Mouse (Mus musculus): ENCODE results near the gene Ssc5d. TPM values are rescaled to one million over a fixed set of nuclear protein-coding genes. Genes with fewer than 3 reads are reported as not detected.

The Ssc5d gene
- polyA plus RNA-seq, 1 experiment from 2014 or later: 1.6 TPM

- 79% methylated on average over 4 of the region's 4 CpGs for WGBS
- Histone ChIP-seq H3K9ac (ENCODE audit: low read length) (no peak overlapping the region), H3K4me3 (ENCODE audit: low read depth, low read length) (no peak overlapping the region), H3K36me3 (ENCODE audit: control insufficient read depth, insufficient read depth, low read length) (no peaks in the 10 kb centered on the region), H3K9me3 (ENCODE audit: control insufficient read depth, low read length) (no peaks in the 10 kb centered on the region; the same call in 1 of the 2 replicates), H3K4me1 (ENCODE audit: control insufficient read depth, insufficient read depth, low read length) (no peaks in the 10 kb centered on the region), H3K27ac (ENCODE audit: low read depth, low read length) (no peak overlapping the region), H3K27me3 (ENCODE audit: control insufficient read depth, insufficient read depth, low read length) (no peaks in the 10 kb centered on the region), H3K4me2 (no peak overlapping the region)
- DNase-seq (ENCODE audit: low spot score, missing footprints): no peak
- ATAC-seq (ENCODE audit: low FRiP score): no peak
Measured at GRCm38 (mm10) chr7:4934160-4934914, 8.8 kb downstream of the Ssc5d start.

DNA sequence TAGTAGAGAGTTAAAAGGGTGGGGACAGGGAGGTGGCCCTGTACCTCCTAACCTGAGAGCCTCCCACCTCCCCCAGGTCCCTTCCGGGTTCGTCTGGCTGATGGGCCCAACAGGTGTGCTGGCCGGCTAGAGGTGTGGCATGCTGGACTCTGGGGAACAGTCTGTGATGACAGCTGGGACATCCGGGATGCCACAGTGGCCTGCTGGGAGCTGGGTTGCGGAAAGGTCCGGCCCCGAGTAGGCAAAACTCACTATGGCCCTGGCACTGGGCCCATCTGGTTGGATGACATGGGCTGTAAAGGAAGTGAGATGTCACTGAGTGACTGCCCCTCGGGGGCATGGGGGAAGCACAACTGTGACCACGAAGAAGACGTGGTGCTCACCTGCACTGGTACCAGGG is 11.2 kb downstream of the Ssc5d start:
- DNase-seq (ENCODE audit: low spot score, missing footprints) (no peak), ATAC-seq (ENCODE audit: low FRiP score) (no peak)
- 84% methylated on average over 10 of the region's 10 CpGs for WGBS
- no peak overlapping the region for H3K4me3 ChIP-seq (ENCODE audit: low read depth, low read length)
- H3K9ac ChIP-seq (ENCODE audit: low read length): no peak overlapping the region
- no peak overlapping the region for H3K27ac ChIP-seq (ENCODE audit: low read depth, low read length)
- H3K4me1 ChIP-seq (ENCODE audit: control insufficient read depth, insufficient read depth, low read length): no peaks in the 10 kb centered on the region
- H3K4me2 ChIP-seq: no peak overlapping the region
- H3K27me3 ChIP-seq (ENCODE audit: control insufficient read depth, insufficient read depth, low read length): no peaks in the 10 kb centered on the region
- no peaks in the 10 kb centered on the region; the same call in 1 of the 2 replicates for H3K9me3 ChIP-seq (ENCODE audit: control insufficient read depth, low read length)
- no peaks in the 10 kb centered on the region for H3K36me3 ChIP-seq (ENCODE audit: control insufficient read depth, insufficient read depth, low read length)

GRCm38 (mm10) chr7:4937392-4937791 is 11.8 kb downstream of the Ssc5d start:
- 74% methylated on average over 11 of the region's 11 CpGs for WGBS

GRCm38 (mm10) chr7:4938456-4938855 is 12.9 kb downstream of the Ssc5d start:
- Histone ChIP-seq H3K9ac (ENCODE audit: low read length) (no peak overlapping the region), H3K27ac (ENCODE audit: low read depth, low read length) (no peak overlapping the region), H3K27me3 (ENCODE audit: control insufficient read depth, insufficient read depth, low read length) (no peaks in the 10 kb centered on the region), H3K4me3 (ENCODE audit: low read depth, low read length) (no peak overlapping the region), H3K9me3 (ENCODE audit: control insufficient read depth, low read length) (no peaks in the 10 kb centered on the region; the same call in 1 of the 2 replicates), H3K36me3 (ENCODE audit: control insufficient read depth, insufficient read depth, low read length) (no peaks in the 10 kb centered on the region), H3K4me2 (no peak overlapping the region), H3K4me1 (ENCODE audit: control insufficient read depth, insufficient read depth, low read length) (no peaks in the 10 kb centered on the region)
- no peak for ATAC-seq (ENCODE audit: low FRiP score)
- WGBS: 44% methylated on average over 2 of the region's 2 CpGs
- DNase-seq (ENCODE audit: low spot score, missing footprints): peak; percentile 95

More at GRCm38 (mm10) chr7:4937392-4937791, 11.8 kb downstream of the Ssc5d start:
- no peak overlapping the region for H3K27ac ChIP-seq (ENCODE audit: low read depth, low read length)
- H3K4me2 ChIP-seq: no peak overlapping the region
- H3K9me3 ChIP-seq (ENCODE audit: control insufficient read depth, low read length): no peaks in the 10 kb centered on the region; the same call in 1 of the 2 replicates
- no peak overlapping the region for H3K4me3 ChIP-seq (ENCODE audit: low read depth, low read length)
- no peak for DNase-seq (ENCODE audit: low spot score, missing footprints)
- no peaks in the 10 kb centered on the region for H3K4me1 ChIP-seq (ENCODE audit: control insufficient read depth, insufficient read depth, low read length)
- no peak overlapping the region for H3K9ac ChIP-seq (ENCODE audit: low read length)
- H3K27me3 ChIP-seq (ENCODE audit: control insufficient read depth, insufficient read depth, low read length): no peaks in the 10 kb centered on the region
- H3K36me3 ChIP-seq (ENCODE audit: control insufficient read depth, insufficient read depth, low read length): no peaks in the 10 kb centered on the region
- no peak for ATAC-seq (ENCODE audit: low FRiP score)

DNA sequence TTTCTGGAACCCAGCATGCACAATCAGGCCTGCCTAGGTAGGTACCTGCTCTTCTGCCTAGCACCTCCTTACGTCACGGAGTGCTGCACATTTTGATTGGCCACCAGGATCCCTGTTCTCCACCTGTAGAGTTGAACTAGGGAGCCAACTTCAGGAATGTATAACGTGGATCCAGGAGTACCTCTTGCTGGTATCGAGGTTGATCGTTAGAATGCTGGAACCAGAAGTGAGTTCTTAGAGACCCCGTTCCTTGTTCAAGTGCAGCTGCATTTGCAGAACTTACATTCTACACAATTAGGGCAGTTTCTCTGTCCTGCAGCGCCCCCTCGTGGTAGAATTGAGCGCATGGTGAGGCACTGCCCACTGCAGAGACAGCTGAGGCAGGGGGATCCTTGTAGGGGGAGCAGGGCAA is 14.5 kb downstream of the Ssc5d start:
- no peak overlapping the region for H3K9ac ChIP-seq (ENCODE audit: low read length)
- 19% methylated on average over 9 of the region's 9 CpGs for WGBS
- no peak overlapping the region for H3K4me3 ChIP-seq (ENCODE audit: low read depth, low read length)
- H3K9me3 ChIP-seq (ENCODE audit: control insufficient read depth, low read length): no peaks in the 10 kb centered on the region
- DNase-seq (ENCODE audit: low spot score, missing footprints) (peak; percentile 98), ATAC-seq (ENCODE audit: low FRiP score) (peak; percentile 49; the same call in 1 of the 2 replicates)
- no peaks in the 10 kb centered on the region for H3K36me3 ChIP-seq (ENCODE audit: control insufficient read depth, insufficient read depth, low read length)
- H3K4me1 ChIP-seq (ENCODE audit: control insufficient read depth, insufficient read depth, low read length): 0 out of 2 replicates have a peak, but pooled peaks cover 2% of the 10 kb centered on the region
- no peak overlapping the region for H3K4me2 ChIP-seq
- H3K27me3 ChIP-seq (ENCODE audit: control insufficient read depth, insufficient read depth, low read length): no peaks in the 10 kb centered on the region
- no peak overlapping the region for H3K27ac ChIP-seq (ENCODE audit: low read depth, low read length)

GRCm38 (mm10) chr7:4942673-4943072 is 17.1 kb downstream of the Ssc5d start:
- no peak overlapping the region for H3K4me2 ChIP-seq
- 57% methylated on average over 5 of the region's 5 CpGs for WGBS

GRCm38 (mm10) chr7:4943223-4943815 is 17.7 kb downstream of the Ssc5d start:
- Histone ChIP-seq H3K27me3 (ENCODE audit: control insufficient read depth, insufficient read depth, low read length) (no peaks in the 10 kb centered on the region), H3K4me3 (ENCODE audit: low read depth, low read length) (peak overlapping the region; percentile 10; the same call in 1 of the 2 replicates), H3K4me2 (peak overlapping the region; percentile 38), H3K36me3 (ENCODE audit: control insufficient read depth, insufficient read depth, low read length) (no peaks in the 10 kb centered on the region), H3K9ac (ENCODE audit: low read length) (no peak overlapping the region), H3K9me3 (ENCODE audit: control insufficient read depth, low read length) (no peaks in the 10 kb centered on the region), H3K4me1 (ENCODE audit: control insufficient read depth, insufficient read depth, low read length) (0 out of 2 replicates have a peak, but pooled peaks cover 2% of the 10 kb centered on the region), H3K27ac (ENCODE audit: low read depth, low read length) (no peak overlapping the region)
- 18% methylated on average over 15 of the region's 15 CpGs for WGBS
- ATAC-seq (ENCODE audit: low FRiP score) (peak; percentile 81), DNase-seq (ENCODE audit: low spot score, missing footprints) (peak; percentile 98)

More at GRCm38 (mm10) chr7:4942673-4943072, 17.1 kb downstream of the Ssc5d start:
- DNase-seq (ENCODE audit: low spot score, missing footprints) (no peak), ATAC-seq (ENCODE audit: low FRiP score) (no peak)
- H3K27ac ChIP-seq (ENCODE audit: low read depth, low read length): no peak overlapping the region
- no peaks in the 10 kb centered on the region for H3K27me3 ChIP-seq (ENCODE audit: control insufficient read depth, insufficient read depth, low read length)
- no peak overlapping the region for H3K9ac ChIP-seq (ENCODE audit: low read length)
- H3K4me1 ChIP-seq (ENCODE audit: control insufficient read depth, insufficient read depth, low read length): 0 out of 2 replicates have a peak, but pooled peaks cover 2% of the 10 kb centered on the region
- no peak overlapping the region for H3K4me3 ChIP-seq (ENCODE audit: low read depth, low read length)
- no peaks in the 10 kb centered on the region for H3K36me3 ChIP-seq (ENCODE audit: control insufficient read depth, insufficient read depth, low read length)
- no peaks in the 10 kb centered on the region for H3K9me3 ChIP-seq (ENCODE audit: control insufficient read depth, low read length)

- 69% methylated on average over 2 of the region's 2 CpGs for WGBS
- H3K4me2 ChIP-seq: no peak overlapping the region
- H3K4me1 ChIP-seq (ENCODE audit: control insufficient read depth, insufficient read depth, low read length): 0 out of 2 replicates have a peak, but pooled peaks cover 2% of the 10 kb centered on the region
- no peak for ATAC-seq (ENCODE audit: low FRiP score)
- no peaks in the 10 kb centered on the region for H3K36me3 ChIP-seq (ENCODE audit: control insufficient read depth, insufficient read depth, low read length)
- no peak overlapping the region for H3K9ac ChIP-seq (ENCODE audit: low read length)
- H3K27ac ChIP-seq (ENCODE audit: low read depth, low read length): no peak overlapping the region
- H3K4me3 ChIP-seq (ENCODE audit: low read depth, low read length): no peak overlapping the region
- H3K9me3 ChIP-seq (ENCODE audit: control insufficient read depth, low read length): no peaks in the 10 kb centered on the region
- H3K27me3 ChIP-seq (ENCODE audit: control insufficient read depth, insufficient read depth, low read length): no peaks in the 10 kb centered on the region
- DNase-seq (ENCODE audit: low spot score, missing footprints): no peak
Measured at GRCm38 (mm10) chr7:4947855-4948254, 22.3 kb downstream of the Ssc5d start.

- Histone ChIP-seq H3K27ac (ENCODE audit: low read depth, low read length) (no peak overlapping the region), H3K27me3 (ENCODE audit: control insufficient read depth, insufficient read depth, low read length) (no peaks in the 10 kb centered on the region), H3K4me3 (ENCODE audit: low read depth, low read length) (no peak overlapping the region), H3K9me3 (ENCODE audit: control insufficient read depth, low read length) (no peaks in the 10 kb centered on the region), H3K4me1 (ENCODE audit: control insufficient read depth, insufficient read depth, low read length) (0 out of 2 replicates have a peak, but pooled peaks cover 2% of the 10 kb centered on the region), H3K4me2 (no peak overlapping the region), H3K36me3 (ENCODE audit: control insufficient read depth, insufficient read depth, low read length) (no peaks in the 10 kb centered on the region), H3K9ac (ENCODE audit: low read length) (no peak overlapping the region)
- 74% methylated on average over 6 of the region's 6 CpGs for WGBS
- DNase-seq (ENCODE audit: low spot score, missing footprints): no peak
- ATAC-seq (ENCODE audit: low FRiP score): no peak
Measured at GRCm38 (mm10) chr7:4948386-4948785, 22.8 kb downstream of the Ssc5d start.
